Mouse (Mus musculus): ENCODE measurements at regions not wholly inside any gene's neighbourhood (a gene's known extent, or its start where the extent isn't known, plus 50 kb on each side); places are given as distances from the start of the nearest gene placed in this dataset.
"Not testable (repeated sequence)": the region's sequence is repeated elsewhere in the genome, so short reads cannot be mapped to it uniquely, and the experiment has no call there.

GRCm38 (mm10) chr9:91128491-91128890, 233.7 kb upstream of the Zic4 start:
- not testable (repeated sequence) for H3K4me3 ChIP-seq; H3K36me3 ChIP-seq; H3K27ac ChIP-seq (replicated peaks); H3K9ac ChIP-seq (replicated peaks); H3K4me1 ChIP-seq; ATAC-seq (ENCODE audit: low FRiP score, low read depth); H3K9me3 ChIP-seq; H3K4me2 ChIP-seq (replicated peaks); H3K27me3 ChIP-seq
- 60% methylated on average over 2 of the region's 2 CpGs for WGBS

- Histone ChIP-seq H3K4me2 (replicated peaks) (no peak overlapping the region), H3K4me3 (no peak overlapping the region), H3K36me3 (no peaks in the 10 kb centered on the region), H3K9me3 (no peaks in the 10 kb centered on the region), H3K4me1 (no peaks in the 10 kb centered on the region), H3K27ac (replicated peaks) (no peak overlapping the region), H3K9ac (replicated peaks) (no peak overlapping the region), H3K27me3 (no peaks in the 10 kb centered on the region)
- WGBS: 79% methylated on average over 13 of the region's 13 CpGs
- ATAC-seq (ENCODE audit: low FRiP score, low read depth): no peak
These were observed 232.0 kb upstream of the Zic4 start for GRCm38 (mm10) chr9:91130111-91130720.

GRCm38 (mm10) chr9:91131415-91132255, 230.6 kb upstream of the Zic4 start:
- WGBS: 58% methylated on average over 7 of the region's 7 CpGs
- no peak overlapping the region for H3K9ac ChIP-seq (replicated peaks)
- no peaks in the 10 kb centered on the region for H3K4me1 ChIP-seq
- no peak for ATAC-seq (ENCODE audit: low FRiP score, low read depth)
- H3K4me3 ChIP-seq: no peak overlapping the region
- H3K27ac ChIP-seq (replicated peaks): no peak overlapping the region
- no peaks in the 10 kb centered on the region for H3K36me3 ChIP-seq
- no peaks in the 10 kb centered on the region for H3K27me3 ChIP-seq
- no peaks in the 10 kb centered on the region for H3K9me3 ChIP-seq
- no peak overlapping the region for H3K4me2 ChIP-seq (replicated peaks)

- H3K36me3 ChIP-seq: no peaks in the 10 kb centered on the region
- no peak overlapping the region for H3K9ac ChIP-seq (replicated peaks)
- no peak overlapping the region for H3K27ac ChIP-seq (replicated peaks)
- no peak overlapping the region for H3K4me2 ChIP-seq (replicated peaks)
- no peak overlapping the region for H3K4me3 ChIP-seq
- no peak for ATAC-seq (ENCODE audit: low FRiP score, low read depth)
- WGBS: 82% methylated on average over 1 of the region's 1 CpGs
- H3K4me1 ChIP-seq: no peaks in the 10 kb centered on the region
- H3K27me3 ChIP-seq: no peaks in the 10 kb centered on the region
- H3K9me3 ChIP-seq: no peaks in the 10 kb centered on the region
These were observed 229.7 kb upstream of the Zic4 start for GRCm38 (mm10) chr9:91132531-91132930.

GRCm38 (mm10) chr9:91133256-91133920, 228.8 kb upstream of the Zic4 start:
- ATAC-seq (ENCODE audit: low FRiP score, low read depth): no peak
- no peak overlapping the region for H3K4me3 ChIP-seq
- H3K36me3 ChIP-seq: no peaks in the 10 kb centered on the region
- H3K4me1 ChIP-seq: no peaks in the 10 kb centered on the region
- WGBS: 93% methylated on average over 3 of the region's 3 CpGs
- H3K27ac ChIP-seq (replicated peaks): no peak overlapping the region
- no peaks in the 10 kb centered on the region for H3K9me3 ChIP-seq
- H3K9ac ChIP-seq (replicated peaks): no peak overlapping the region
- no peaks in the 10 kb centered on the region for H3K27me3 ChIP-seq
- no peak overlapping the region for H3K4me2 ChIP-seq (replicated peaks)

GRCm38 (mm10) chr9:91134325-91134724, 227.9 kb upstream of the Zic4 start:
- Histone ChIP-seq H3K9ac (replicated peaks) (no peak overlapping the region), H3K4me2 (replicated peaks) (no peak overlapping the region), H3K27ac (replicated peaks) (no peak overlapping the region), H3K27me3 (no peaks in the 10 kb centered on the region), H3K4me1 (no peaks in the 10 kb centered on the region), H3K9me3 (no peaks in the 10 kb centered on the region), H3K4me3 (no peak overlapping the region), H3K36me3 (no peaks in the 10 kb centered on the region)
- 93% methylated on average over 1 of the region's 1 CpGs for WGBS
- ATAC-seq (ENCODE audit: low FRiP score, low read depth): no peak

- Histone ChIP-seq H3K27me3 (no peaks in the 10 kb centered on the region), H3K27ac (replicated peaks) (no peak overlapping the region), H3K36me3 (no peaks in the 10 kb centered on the region), H3K9me3 (no peaks in the 10 kb centered on the region), H3K4me2 (replicated peaks) (no peak overlapping the region), H3K4me1 (no peaks in the 10 kb centered on the region), H3K9ac (replicated peaks) (no peak overlapping the region), H3K4me3 (no peak overlapping the region)
- 71% methylated on average over 2 of the region's 2 CpGs for WGBS
- 0 out of 2 replicates have a peak, but pooled peaks have one; percentile 9 for ATAC-seq (ENCODE audit: low FRiP score, low read depth)
These were observed 227.1 kb upstream of the Zic4 start for GRCm38 (mm10) chr9:91135107-91135506.

GRCm38 (mm10) chr9:91140651-91141050, 221.6 kb upstream of the Zic4 start:
- H3K27ac ChIP-seq (replicated peaks): no peak overlapping the region
- H3K9me3 ChIP-seq: no peaks in the 10 kb centered on the region
- no peak for ATAC-seq (ENCODE audit: low FRiP score, low read depth)
- H3K36me3 ChIP-seq: no peaks in the 10 kb centered on the region
- no peaks in the 10 kb centered on the region for H3K4me1 ChIP-seq
- WGBS: 40% methylated on average over 1 of the region's 1 CpGs
- H3K27me3 ChIP-seq: no peaks in the 10 kb centered on the region
- H3K4me2 ChIP-seq (replicated peaks): no peak overlapping the region
- no peak overlapping the region for H3K9ac ChIP-seq (replicated peaks)
- H3K4me3 ChIP-seq: no peak overlapping the region

GRCm38 (mm10) chr9:91151893-91152292, 210.3 kb upstream of the Zic4 start:
- Histone ChIP-seq H3K4me3 (no peak overlapping the region), H3K36me3 (no peaks in the 10 kb centered on the region), H3K9me3 (no peaks in the 10 kb centered on the region), H3K4me2 (replicated peaks) (no peak overlapping the region), H3K4me1 (no peaks in the 10 kb centered on the region), H3K9ac (replicated peaks) (no peak overlapping the region), H3K27me3 (no peaks in the 10 kb centered on the region), H3K27ac (replicated peaks) (no peak overlapping the region)
- 94% methylated on average over 11 of the region's 11 CpGs for WGBS
- ATAC-seq (ENCODE audit: low FRiP score, low read depth): no peak

GRCm38 (mm10) chr9:91159311-91159710, 202.9 kb upstream of the Zic4 start:
- H3K9ac ChIP-seq (replicated peaks): no peak overlapping the region
- H3K4me1 ChIP-seq: no peaks in the 10 kb centered on the region
- H3K9me3 ChIP-seq: no peaks in the 10 kb centered on the region
- no peaks in the 10 kb centered on the region for H3K27me3 ChIP-seq
- no peak overlapping the region for H3K4me3 ChIP-seq
- H3K36me3 ChIP-seq: no peaks in the 10 kb centered on the region
- no peak overlapping the region for H3K4me2 ChIP-seq (replicated peaks)
- H3K27ac ChIP-seq (replicated peaks): no peak overlapping the region
- WGBS: 94% methylated on average over 2 of the region's 2 CpGs
- no peak for ATAC-seq (ENCODE audit: low FRiP score, low read depth)

GRCm38 (mm10) chr9:91167871-91168270, 194.3 kb upstream of the Zic4 start:
- Histone ChIP-seq H3K4me1 (no peaks in the 10 kb centered on the region), H3K27ac (replicated peaks) (no peak overlapping the region), H3K36me3 (no peaks in the 10 kb centered on the region), H3K4me3 (no peak overlapping the region), H3K4me2 (replicated peaks) (no peak overlapping the region), H3K9ac (replicated peaks) (no peak overlapping the region), H3K27me3 (no peaks in the 10 kb centered on the region), H3K9me3 (no peaks in the 10 kb centered on the region)
- no peak for ATAC-seq (ENCODE audit: low FRiP score, low read depth)

GRCm38 (mm10) chr9:91193221-91193620, 169.0 kb upstream of the Zic4 start:
- no peak for ATAC-seq (ENCODE audit: low FRiP score, low read depth)
- no peaks in the 10 kb centered on the region for H3K4me1 ChIP-seq
- no peaks in the 10 kb centered on the region for H3K9me3 ChIP-seq
- no peak overlapping the region for H3K27ac ChIP-seq (replicated peaks)
- no peak overlapping the region for H3K4me3 ChIP-seq
- no peak overlapping the region for H3K4me2 ChIP-seq (replicated peaks)
- no peaks in the 10 kb centered on the region for H3K27me3 ChIP-seq
- H3K9ac ChIP-seq (replicated peaks): no peak overlapping the region
- no peaks in the 10 kb centered on the region for H3K36me3 ChIP-seq
- WGBS: 86% methylated on average over 4 of the region's 4 CpGs

Measured in midbrain, embryonic 12.5 days (tissue).